Mouse (Mus musculus): ENCODE measurements around the gene Batf.

DNA sequence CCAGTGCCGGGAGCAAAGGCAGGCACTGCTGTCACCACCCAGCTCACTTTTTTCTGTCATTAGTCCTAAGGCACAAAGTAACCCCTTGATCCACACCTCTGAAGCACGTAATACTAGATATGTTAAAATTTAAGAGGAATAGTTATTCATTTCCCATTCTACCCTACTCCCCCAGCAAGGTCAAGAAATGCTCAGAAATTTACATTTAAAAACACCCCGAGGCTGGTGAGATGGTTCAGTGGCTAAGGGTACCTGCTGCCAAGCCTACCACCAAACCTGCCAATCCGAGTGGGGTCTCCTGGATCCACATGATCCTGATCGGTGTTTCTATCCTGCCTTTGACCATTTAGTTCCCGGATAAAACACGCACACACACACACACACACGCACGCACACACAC, 63.4 kb downstream of the Batf start:
- no peak for TF ChIP-seq EP300 (IDR thresholded peaks at IDR 0.05; ENCODE audit: insufficient read depth, low read depth, low read length)
- no peak for TF ChIP-seq POLR2A (IDR thresholded peaks at IDR 0.05; ENCODE audit: insufficient read depth, low read depth, low read length)

All from heart, adult 2 months (tissue).